Mouse (Mus musculus) telencephalon, adult 2 months (tissue): ENCODE data around the gene Foxa2.

Source experiments
- DNase-seq: peaks from one replicate; pipeline ENCODE4 v3.0.0-alpha.2; 2011; ENCODE audit warnings: low read depth, low spot score

Gene Foxa2

DNA sequence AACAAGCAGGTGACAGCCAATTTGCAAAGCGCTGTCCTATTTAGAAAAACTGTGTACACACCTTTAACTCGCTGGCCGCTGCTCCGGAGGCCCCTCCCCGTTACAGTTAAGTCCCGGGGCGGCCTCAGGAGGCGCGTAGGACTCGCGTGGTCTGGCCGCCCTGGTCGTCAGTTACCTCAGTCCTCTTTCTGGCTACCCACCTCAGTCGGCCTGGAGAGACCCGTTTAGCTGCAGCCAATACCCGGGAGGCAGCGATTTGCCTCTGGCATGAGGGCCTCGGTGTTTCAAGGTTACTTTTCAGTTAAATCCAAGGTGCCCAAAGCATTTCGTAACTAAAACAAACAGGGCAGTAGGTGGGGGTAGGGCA, at the start of gene Foxa2:
TSS of gene Foxa2 (minus strand) at position 171 of the 367 bp plus-strand sequence.
- DNase-seq: no peak

GRCm38 (mm10) chr2:148092089-148092488, 45.3 kb upstream of the Foxa2 start:
- no peak for DNase-seq

DNA sequence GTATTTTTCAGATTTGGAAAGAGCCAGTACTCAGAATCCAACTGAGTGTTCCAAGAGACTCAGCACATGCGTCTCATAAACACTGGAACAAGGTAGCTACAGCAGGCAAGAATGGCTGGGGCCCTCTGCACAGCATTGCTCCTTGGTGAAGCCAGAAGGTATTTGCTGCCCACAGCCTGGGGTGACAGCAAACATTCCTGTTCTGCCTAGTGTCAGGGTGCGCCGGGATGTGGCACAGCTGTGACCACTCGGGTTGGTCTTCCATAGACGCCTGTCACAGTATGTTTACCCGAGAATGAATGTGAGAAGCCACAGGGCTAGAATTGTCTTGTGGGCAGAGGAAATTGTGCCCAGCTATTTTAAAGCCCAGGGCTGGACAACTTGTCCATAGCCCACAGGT, 44.9 kb upstream of the Foxa2 start:
- DNase-seq: no peak

GRCm38 (mm10) chr2:148090071-148090470, 43.3 kb upstream of the Foxa2 start:
- DNase-seq: no peak

GRCm38 (mm10) chr2:148085529-148085928, 38.8 kb upstream of the Foxa2 start:
- no peak for DNase-seq

DNA sequence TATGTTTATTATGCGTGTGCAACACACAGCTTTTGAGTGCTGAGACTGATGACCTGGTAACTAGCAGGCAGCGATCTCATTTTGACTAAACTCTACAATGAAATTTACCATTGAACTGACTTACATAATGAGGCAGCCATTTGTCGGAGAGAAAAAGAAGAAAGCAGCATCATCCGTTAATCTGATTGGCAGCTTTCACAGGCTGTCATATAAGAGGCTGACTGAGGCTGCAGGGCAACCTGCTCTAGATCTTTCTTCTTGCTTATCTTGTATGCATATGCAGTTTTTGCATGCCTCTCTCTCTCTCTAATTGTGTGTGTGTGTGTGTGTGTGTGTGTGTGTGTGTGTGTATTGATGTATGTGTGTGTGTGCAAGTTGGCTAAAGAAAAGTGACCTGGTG, 38.4 kb upstream of the Foxa2 start:
- no peak for DNase-seq

DNA sequence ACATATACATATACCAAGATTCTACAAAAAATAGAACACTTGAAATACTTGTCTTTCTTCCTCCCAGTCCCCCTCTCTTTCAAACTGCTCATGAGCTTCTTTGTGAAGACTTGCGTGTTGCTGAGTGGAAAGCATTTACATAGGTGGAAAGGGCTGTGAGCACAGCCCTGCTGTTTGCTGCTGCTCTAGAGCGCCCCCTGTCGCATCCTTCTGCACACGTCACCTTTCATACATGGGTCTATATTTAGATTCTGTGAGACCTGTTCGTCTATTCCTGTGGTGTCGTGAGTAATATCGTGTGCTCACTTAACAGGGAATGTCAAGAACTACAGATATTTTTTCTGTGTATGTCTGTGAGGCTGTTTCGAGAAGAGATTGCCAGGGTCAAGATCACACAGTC, 35.5 kb upstream of the Foxa2 start:
- peak; percentile 13 for DNase-seq

GRCm38 (mm10) chr2:148060705-148061104, 13.9 kb upstream of the Foxa2 start:
- no peak for DNase-seq

DNA sequence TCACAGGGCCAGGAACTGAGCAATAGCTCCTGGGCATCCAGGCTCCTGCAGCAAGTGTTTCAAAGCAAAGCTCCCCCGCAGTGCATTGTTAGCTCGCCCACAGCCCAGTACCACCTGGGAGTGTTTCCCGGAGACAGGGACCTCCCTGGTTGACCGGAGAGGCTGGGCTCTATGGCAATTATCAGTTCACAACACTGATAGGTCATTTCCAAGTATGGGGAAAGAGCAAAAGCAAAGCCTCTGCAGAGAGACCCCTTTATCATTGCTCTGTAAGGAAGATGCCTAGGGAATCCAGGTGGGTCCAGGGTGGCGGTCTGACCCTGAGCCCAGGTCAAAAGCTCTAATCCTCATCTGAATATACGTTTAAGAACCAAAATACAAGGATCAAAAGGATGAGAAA, 6.6 kb upstream of the Foxa2 start:
- no peak for DNase-seq

- no peak for DNase-seq
Observed at GRCm38 (mm10) chr2:148048484-148049129, 1.8 kb upstream of the Foxa2 start.

DNA sequence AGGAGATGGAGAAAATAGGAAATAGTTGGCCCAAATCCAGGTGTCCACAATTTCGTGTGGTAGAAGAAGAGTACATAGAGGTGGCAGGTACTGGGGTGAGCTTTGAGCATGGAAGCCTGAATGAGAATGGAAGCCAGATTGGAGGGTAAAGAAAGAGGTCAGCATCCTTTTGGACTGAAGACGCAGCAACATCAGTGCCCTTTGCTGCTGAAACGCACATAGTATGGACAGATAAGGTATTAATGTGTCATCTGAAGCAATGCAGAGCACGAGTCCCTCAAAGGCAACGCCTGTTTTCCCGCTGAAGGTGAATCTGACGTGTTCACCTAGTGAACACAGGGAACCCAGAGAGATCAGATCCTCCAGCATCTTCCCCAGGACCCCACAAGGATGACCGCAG, 842 bp upstream of the Foxa2 start:
- no peak for DNase-seq

DNA sequence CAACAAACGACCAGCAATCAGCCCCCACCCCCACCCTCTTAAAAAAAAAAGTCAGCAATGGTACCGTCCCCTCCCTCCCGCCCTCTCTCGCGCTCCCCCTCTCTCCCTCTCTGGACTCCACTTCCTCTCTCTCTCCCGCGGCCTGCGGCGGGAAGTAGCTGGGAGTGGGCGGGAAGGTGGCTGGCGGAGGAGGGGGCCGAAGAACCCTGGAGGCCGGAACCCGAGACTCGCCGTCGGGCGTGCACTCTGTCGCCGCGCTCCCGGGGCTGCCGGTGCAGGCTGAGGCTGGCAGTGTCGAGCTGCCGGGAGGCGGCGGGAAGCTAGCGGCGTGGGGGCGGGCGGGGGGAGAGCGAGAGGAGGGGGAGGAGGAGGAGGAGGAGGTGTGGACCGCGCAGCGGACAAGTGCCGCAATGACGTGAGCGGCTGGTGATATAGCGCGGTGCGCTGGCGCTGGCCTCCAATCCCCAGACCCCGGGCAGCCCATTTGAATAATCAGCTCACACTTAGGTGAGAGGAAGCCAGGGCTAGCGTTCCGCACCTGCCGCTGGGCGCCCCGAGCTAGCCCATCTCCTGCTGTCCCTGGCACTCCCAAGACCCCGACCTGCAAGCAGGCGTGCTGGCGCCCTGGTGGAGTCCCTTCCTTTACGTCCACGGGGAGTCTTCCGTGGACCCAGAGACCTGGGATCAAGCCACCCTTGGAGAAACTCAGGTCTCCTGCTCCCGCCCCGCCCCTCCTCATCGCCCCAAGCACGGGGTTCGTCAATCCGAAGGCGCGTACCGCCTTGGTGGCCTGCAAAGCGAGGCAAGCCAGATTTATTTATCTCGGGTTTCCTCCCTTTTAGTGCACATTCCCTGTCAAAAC, 601 bp downstream of the Foxa2 start:
- DNase-seq: no peak

- no peak for DNase-seq
Observed at GRCm38 (mm10) chr2:148045543-148045936, 1.2 kb downstream of the Foxa2 start.

- DNase-seq: no peak
Observed at GRCm38 (mm10) chr2:148044877-148045539, 1.8 kb downstream of the Foxa2 start.

- DNase-seq: no peak
Observed at GRCm38 (mm10) chr2:148043976-148044876, 2.5 kb downstream of the Foxa2 start.

DNA sequence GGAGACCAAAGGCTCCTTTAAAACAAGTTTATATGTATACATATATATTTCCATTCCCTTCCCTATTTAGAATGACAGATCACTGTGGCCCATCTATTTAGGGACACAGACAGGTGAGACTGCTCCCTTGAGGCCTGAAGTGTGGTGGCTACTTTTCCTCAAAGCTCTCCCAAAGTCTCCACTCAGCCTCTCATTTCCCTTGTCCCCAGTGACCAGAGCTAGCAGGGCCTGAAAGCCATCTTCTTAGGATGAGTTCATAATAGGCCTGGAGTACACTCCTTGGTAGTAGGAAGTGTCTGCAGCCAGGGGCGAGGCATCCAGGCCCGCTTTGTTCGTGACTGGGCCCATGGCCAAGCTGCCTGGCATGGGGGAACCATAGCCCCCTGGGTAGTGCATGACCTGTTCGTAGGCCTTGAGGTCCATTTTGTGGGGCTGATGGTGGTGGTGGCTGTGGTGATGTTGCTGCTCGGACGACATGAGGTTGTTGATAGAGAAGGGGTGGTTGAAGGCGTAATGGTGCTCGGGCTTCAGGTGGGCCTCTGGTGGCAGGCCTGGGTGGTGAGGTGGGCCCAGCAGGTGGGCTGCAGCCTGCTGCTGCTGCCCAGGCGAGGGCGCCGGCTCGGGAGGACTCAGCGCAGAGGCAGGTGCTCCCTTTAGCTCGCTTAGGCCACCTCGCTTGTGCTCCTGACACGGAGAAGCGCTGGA, 3.3 kb downstream of the Foxa2 start:
- DNase-seq: no peak

- no peak for DNase-seq
Observed at GRCm38 (mm10) chr2:148042126-148042640, 4.6 kb downstream of the Foxa2 start.

- no peak for DNase-seq
Observed at GRCm38 (mm10) chr2:148041381-148041780, 5.4 kb downstream of the Foxa2 start.

- no peak for DNase-seq
Observed at GRCm38 (mm10) chr2:148040236-148041121, 6.3 kb downstream of the Foxa2 start.
